Mouse (Mus musculus) stomach, postnatal 0 days (tissue): Measurements from ENCODE around the gene D13Ertd608e.
A peak's percentile ranks its signal among the peaks of the same experiment; 100 is the strongest.
"Not testable (repeated sequence)": the region's sequence is repeated elsewhere in the genome, so short reads cannot be mapped to it uniquely, and the experiment has no call there.

Source experiments
- CTCF ChIP-seq: IDR thresholded peaks from 2 replicates; pipeline ENCODE4 v1.5.1; 2016; ENCODE audit warnings: antibody characterized with exemption, low read depth, mild to moderate bottlenecking, moderate library complexity
- EP300 ChIP-seq: optimal IDR thresholded peaks from 2 replicates; pipeline ENCODE3; 2016; ENCODE audit warnings: antibody characterized with exemption

DNA sequence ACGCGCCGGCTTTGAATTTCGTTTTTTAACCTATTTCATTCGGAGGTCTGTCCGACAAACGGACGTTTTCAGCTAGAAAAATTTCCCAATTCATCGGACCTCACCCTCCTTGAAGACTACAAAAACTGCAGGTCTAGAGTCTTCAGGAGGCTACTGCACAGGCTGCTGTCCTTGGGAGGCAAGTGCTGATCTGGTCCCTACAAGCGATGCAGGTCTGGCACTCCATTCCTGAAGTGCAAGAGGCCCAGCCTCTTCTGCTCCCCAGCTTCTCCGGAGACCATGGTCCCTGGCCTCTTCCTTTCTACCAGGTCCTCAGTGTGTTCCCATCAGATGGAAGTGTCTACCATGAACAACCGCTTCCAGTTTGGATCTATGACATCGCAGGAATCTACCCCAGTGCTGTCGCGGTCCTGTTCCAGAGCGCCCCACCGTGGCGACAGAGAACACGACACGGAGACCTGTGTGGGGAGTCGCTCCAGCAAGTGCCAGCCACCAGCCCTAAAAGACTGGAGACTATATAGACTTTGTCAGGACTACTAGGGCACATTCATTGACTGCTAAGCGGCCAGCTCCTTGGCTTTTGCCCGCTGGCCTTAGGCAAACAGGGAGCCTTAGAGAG, 2.0 kb downstream of the D13Ertd608e start:
- TF ChIP-seq CTCF = peak; percentile 46
- TF ChIP-seq EP300 = not testable (repeated sequence)
